Mouse (Mus musculus) cortical plate, adult 2 months (tissue): ENCODE results near the gene Taldo1.

Source experiments
- CTCF ChIP-seq: fragments of 200-500 bp; IDR thresholded peaks from 2 replicates; pipeline ENCODE4 v1.5.1; 2011; ENCODE audit warnings: mild to moderate bottlenecking, control low read depth, low read length; ENCODE audit not compliant: insufficient read depth; ENCODE audit errors: extremely low read depth
- POLR2A ChIP-seq: fragments of 200-500 bp; IDR thresholded peaks from 2 replicates; pipeline ENCODE4 v1.6.1; 2011; ENCODE audit warnings: mild to moderate bottlenecking, low read length, control low read depth; ENCODE audit not compliant: insufficient read depth; ENCODE audit errors: extremely low read depth

- TF ChIP-seq CTCF: no peak
- TF ChIP-seq POLR2A: peak; percentile 83; the same call in 1 of the 2 replicates
These were observed 43.3 kb downstream of the Taldo1 start for GRCm38 (mm10) chr7:141435129-141435855.
